Mouse (Mus musculus) left cerebral cortex, postnatal 25 days (tissue): ENCODE results near the gene Slc16a2. TPM values are rescaled to one million over a fixed set of nuclear protein-coding genes. Genes with fewer than 3 reads are reported as not detected.
"Not testable (repeated sequence)": the region's sequence is repeated elsewhere in the genome, so short reads cannot be mapped to it uniquely, and the experiment has no call there.

Source experiments
- DNase-seq, 2 experiments: peaks; one replicate each; pipeline ENCODE4 v3.0.0; 2022; ENCODE audit warnings: low spot score in 2 of 2, mixed read lengths in 1 of 2
- intact Hi-C: fragments of 180-260 bp; cut with DNase I; formaldehyde crosslinking; loops from one replicate; pipeline ENCODE4 v1.15.1; 2025
- total RNA-seq, 2 experiments: library from RNA; stranded (reverse); gene quantifications; 2 replicates each; pipeline ENCODE4 v1.2.3; 2021

Gene Slc16a2
- total RNA-seq, 2 experiments from 2014 or later = 38.6 to 47.3 TPM

DNA sequence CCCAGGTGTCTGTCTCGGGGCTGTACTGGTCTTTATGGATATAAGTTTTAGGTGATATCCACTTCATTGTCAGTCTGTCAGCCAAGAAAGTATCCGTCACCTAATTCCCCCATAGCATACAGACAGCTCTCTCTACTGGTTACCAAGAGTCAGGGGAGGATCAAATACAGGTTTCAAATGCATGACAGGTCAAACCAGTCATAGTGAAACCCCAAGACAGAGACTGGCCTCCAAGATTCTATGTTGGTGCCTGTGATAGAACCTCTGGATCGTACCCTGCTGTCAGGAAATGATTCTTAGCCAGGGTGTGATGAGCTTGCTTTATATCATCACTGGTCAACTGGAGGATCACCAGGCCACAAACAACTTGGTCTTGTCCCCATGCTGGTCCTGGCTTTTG is 148.0 kb downstream of the Slc16a2 start:
- intact Hi-C loops = loop anchor here (2.0 kb wide), 2 partner anchors 49 to 189 kb away; no protein-coding TSS in a partner anchor

DNA sequence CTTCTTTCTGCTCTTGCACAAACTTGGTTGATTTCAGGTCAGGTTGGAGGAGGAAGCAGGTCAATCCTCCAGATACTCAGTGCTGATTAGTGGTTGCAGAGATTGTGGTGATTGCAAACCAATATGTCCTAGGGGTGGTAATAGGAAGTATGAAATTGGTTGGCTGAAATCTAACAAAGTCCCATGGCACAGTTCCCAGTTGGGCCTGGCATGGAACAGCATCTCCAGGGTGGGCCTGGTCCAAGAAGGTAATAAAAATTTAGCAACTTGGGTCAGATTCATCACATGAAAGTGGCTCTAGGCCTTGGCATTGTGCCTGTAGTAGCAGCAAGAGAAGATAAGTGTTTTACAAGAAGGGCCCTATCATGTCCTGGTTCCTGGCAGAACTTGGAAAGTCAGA is 151.5 kb downstream of the Slc16a2 start:
- intact Hi-C loops = no loop called here
- DNase-seq = no peak

More for the DNA sequence above, 148.0 kb downstream of the Slc16a2 start:
- no peak for DNase-seq

DNA sequence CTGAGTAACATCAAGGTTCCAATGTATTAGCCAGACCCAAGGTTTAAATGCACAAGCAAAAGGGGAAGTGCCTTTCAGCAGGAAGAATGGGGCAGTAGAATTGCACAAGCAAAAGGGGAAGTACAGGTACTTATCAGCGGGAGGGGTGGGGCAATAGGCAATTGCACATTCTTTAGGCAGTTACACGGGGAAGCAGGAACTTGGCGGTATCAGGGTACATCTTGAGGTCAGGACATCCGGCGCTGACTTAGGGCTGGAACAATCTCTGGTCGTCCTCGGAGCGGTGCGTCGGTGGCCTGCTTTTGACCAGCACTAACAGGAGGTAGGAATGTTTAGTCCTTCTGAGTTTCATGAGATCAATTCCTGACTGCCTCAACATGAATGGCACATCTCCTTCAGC is 157.3 kb downstream of the Slc16a2 start:
- intact Hi-C loops, DNase-seq: not testable (repeated sequence)

DNA sequence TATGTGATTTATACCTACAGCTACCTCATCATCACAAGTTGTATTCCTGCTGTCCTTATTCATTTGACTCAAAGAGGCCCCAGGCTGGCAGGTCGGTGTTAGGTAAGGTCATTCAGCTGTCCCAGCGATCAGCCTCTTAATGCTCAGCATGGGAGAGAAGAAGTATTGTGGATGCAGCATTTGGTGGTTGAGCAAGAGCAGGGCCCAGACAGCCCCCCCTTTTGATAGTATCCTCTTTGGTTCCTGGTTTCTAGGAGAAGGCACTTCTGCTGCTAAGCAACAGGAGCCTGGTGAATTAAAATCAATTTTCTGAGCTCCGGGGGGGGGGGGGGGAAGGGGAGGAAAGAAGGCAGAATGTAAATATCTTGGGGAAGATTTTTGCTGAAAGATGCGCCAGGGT is 162.8 kb downstream of the Slc16a2 start:
- peak; percentile 3 to 15 for DNase-seq
- intact Hi-C loops = no loop called here

DNA sequence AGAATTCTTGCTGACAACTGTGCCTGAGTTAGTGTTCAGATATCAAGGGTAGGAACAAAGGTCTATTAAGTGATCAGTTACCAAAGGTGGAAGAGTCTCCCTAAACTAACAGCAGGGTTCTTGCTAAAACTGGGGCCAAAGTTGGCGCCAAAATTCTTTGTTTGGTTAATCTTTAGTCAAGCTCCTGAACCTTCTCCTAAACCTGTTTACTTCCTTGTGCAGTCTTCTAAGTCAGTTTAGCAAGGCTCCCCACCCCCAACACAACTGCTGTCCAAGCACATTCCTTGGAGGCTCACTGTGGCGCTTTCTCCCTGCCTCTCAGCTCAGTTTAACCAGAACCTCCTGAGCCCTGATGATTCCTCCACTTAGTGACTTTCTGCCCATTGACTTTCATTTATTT is 168.8 kb downstream of the Slc16a2 start:
- no peak for DNase-seq
- intact Hi-C loops = no loop called here

DNA sequence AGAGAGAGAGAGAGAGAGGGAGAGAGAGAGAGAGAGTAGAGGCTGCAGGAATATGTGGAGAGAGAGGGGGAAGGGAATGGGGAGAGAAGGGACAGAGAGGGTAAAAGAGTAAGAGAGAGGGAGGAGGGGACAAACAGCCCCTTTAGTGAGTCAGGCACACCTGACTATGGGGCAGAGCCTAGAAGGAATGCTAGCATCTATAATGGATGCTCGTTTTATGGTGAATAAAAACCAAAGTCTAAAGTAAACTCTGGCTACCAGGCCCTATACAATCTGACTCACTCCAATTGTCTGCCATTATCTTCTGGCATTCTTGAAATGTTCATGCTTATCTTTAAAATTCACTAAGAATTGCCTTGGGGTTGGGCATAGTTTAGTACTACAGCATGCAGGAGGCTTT is 169.7 kb downstream of the Slc16a2 start:
- DNase-seq = no peak
- intact Hi-C loops = no loop called here

Other genes with a start within 250 kb of the Slc16a2 start
- not detected for gene Zcchc13, start 191.4 kb downstream of the Slc16a2 start, total RNA-seq
- 10 to 100 TPM; 46.8 to 53.5 TPM for gene Rlim, start 159.3 kb upstream of the Slc16a2 start, total RNA-seq